Mouse (Mus musculus): ENCODE measurements around the gene Swt1. TPM values are rescaled to one million over a fixed set of nuclear protein-coding genes. Genes with fewer than 3 reads are reported as not detected.

Gene Swt1
- polyA plus RNA-seq, 1 experiment from 2014 or later, result 21.0 TPM

Small RNA genes lying within 50 kb of the gene (microRNA-seq; reads per million reads assigned to microRNA genes)
- gene Mir7682, result not detected

Other genes starting within 250 kb of the Swt1 start
- not detected in 2 replicates for gene Gm47985, start 245.9 kb downstream of the Swt1 start, polyA plus RNA-seq (2015; fragmentation: Nextera tagmentation; extraction: Ambion mirVana)
- gene Gm8947, start 236.1 kb downstream of the Swt1 start, polyA plus RNA-seq (2015; fragmentation: Nextera tagmentation; extraction: Ambion mirVana), result not detected in 2 replicates
- gene Gm47995, start 230.0 kb downstream of the Swt1 start, polyA plus RNA-seq (2015; fragmentation: Nextera tagmentation; extraction: Ambion mirVana), result not detected in 2 replicates
- not detected in 2 replicates for gene 3110040M04Rik, start 224.3 kb downstream of the Swt1 start, polyA plus RNA-seq (2015; fragmentation: Nextera tagmentation; extraction: Ambion mirVana)
- gene Gm47996, start 218.3 kb downstream of the Swt1 start, polyA plus RNA-seq (2015; fragmentation: Nextera tagmentation; extraction: Ambion mirVana), result not detected in 2 replicates
- gene Ivns1abp, start 84.0 kb downstream of the Swt1 start, polyA plus RNA-seq (2015; fragmentation: Nextera tagmentation; extraction: Ambion mirVana), result 388 and 450 TPM in 2 replicates
- gene Trmt1l, start 87 bp upstream of the Swt1 start, polyA plus RNA-seq (2015; fragmentation: Nextera tagmentation; extraction: Ambion mirVana), result 50.5 and 52.3 TPM in 2 replicates
- gene Rnf2, start 72.5 kb upstream of the Swt1 start, polyA plus RNA-seq (2015; fragmentation: Nextera tagmentation; extraction: Ambion mirVana), result 115 and 118 TPM in 2 replicates
- gene Fam129a, start 142.7 kb upstream of the Swt1 start, polyA plus RNA-seq (2015; fragmentation: Nextera tagmentation; extraction: Ambion mirVana), result 0.68 and 0.88 TPM in 2 replicates

Measured in forebrain, embryonic 16.5 days (tissue).